Mouse (Mus musculus) layer of hippocampus, adult 8-10 months (tissue): ENCODE data around the gene Olfr524. TPM values are rescaled to one million over a fixed set of nuclear protein-coding genes. Genes with fewer than 3 reads are reported as not detected.

ENCODE experiments used
- DNase-seq, 2 experiments: peaks; one replicate each; pipeline ENCODE4 v3.0.0; 2022; ENCODE audit warnings: low spot score in 2 of 2
- total RNA-seq, 4 experiments: library from RNA; stranded (reverse); gene quantifications; 2 replicates each; pipeline ENCODE4 v1.2.4; 2022

The Olfr524 gene
- not detected for total RNA-seq

- no peak for DNase-seq
Observed at GRCm38 (mm10) chr7:140205864-140206263, at the start of gene Olfr524. Olfr524 (minus strand) TSS chr7:140205964.

GRCm38 (mm10) chr7:140253780-140254299, 48.1 kb upstream of the Olfr524 start:
- DNase-seq, result no peak

GRCm38 (mm10) chr7:140247216-140247615, 41.5 kb upstream of the Olfr524 start, which contains the start of gene 5830411N06Rik:
5830411N06Rik (plus strand) TSS chr7:140247284.
- no peak for DNase-seq

GRCm38 (mm10) chr7:140233696-140234095, 27.9 kb upstream of the Olfr524 start:
- peak; percentile 32 to 60 for DNase-seq

GRCm38 (mm10) chr7:140231026-140231425, 25.3 kb upstream of the Olfr524 start:
- no peak for DNase-seq

- DNase-seq, result no peak
Observed at GRCm38 (mm10) chr7:140228476-140228875, 22.7 kb upstream of the Olfr524 start.

- no peak for DNase-seq
Observed at GRCm38 (mm10) chr7:140224209-140224608, 18.4 kb upstream of the Olfr524 start.

- no peak for DNase-seq
Observed at GRCm38 (mm10) chr7:140220375-140220774, 14.6 kb upstream of the Olfr524 start.

- no peak for DNase-seq
Observed at GRCm38 (mm10) chr7:140219268-140219667, 13.5 kb upstream of the Olfr524 start.

GRCm38 (mm10) chr7:140217967-140218366, 12.2 kb upstream of the Olfr524 start, which contains the start of gene Cd163l1:
Cd163l1 (plus strand) TSS chr7:140218267.
- DNase-seq, result no peak

- no peak for DNase-seq
Observed at GRCm38 (mm10) chr7:140213841-140214240, 8.1 kb upstream of the Olfr524 start.

GRCm38 (mm10) chr7:140208677-140209076, 2.9 kb upstream of the Olfr524 start:
- no peak for DNase-seq

- DNase-seq, result no peak
Observed at GRCm38 (mm10) chr7:140208153-140208552, 2.4 kb upstream of the Olfr524 start.

- no peak for DNase-seq
Observed at GRCm38 (mm10) chr7:140206904-140207303, 1.1 kb upstream of the Olfr524 start.

GRCm38 (mm10) chr7:140201090-140201489, 4.7 kb downstream of the Olfr524 start:
- no peak for DNase-seq

- DNase-seq, result no peak
Observed at GRCm38 (mm10) chr7:140196002-140196401, 9.8 kb downstream of the Olfr524 start.

GRCm38 (mm10) chr7:140194031-140194430, 11.7 kb downstream of the Olfr524 start:
- no peak for DNase-seq

GRCm38 (mm10) chr7:140192851-140193250, 12.9 kb downstream of the Olfr524 start:
- no peak for DNase-seq

GRCm38 (mm10) chr7:140192445-140192844, 13.3 kb downstream of the Olfr524 start:
- no peak for DNase-seq

- no peak for DNase-seq
Observed at GRCm38 (mm10) chr7:140190435-140190834, 15.3 kb downstream of the Olfr524 start.

GRCm38 (mm10) chr7:140188391-140189328, 17.1 kb downstream of the Olfr524 start:
- no peak for DNase-seq

GRCm38 (mm10) chr7:140187721-140188390, 17.9 kb downstream of the Olfr524 start:
- DNase-seq, result peak; percentile 37 to 50
